Mouse (Mus musculus) myocyte (in vitro differentiated cells): ENCODE results near the gene Cdca8.

Experiments
- CEBPB ChIP-seq: IDR thresholded peaks from 2 replicates; pipeline ENCODE4 v1.6.1; 2011; ENCODE audit warnings: mild to moderate bottlenecking, moderate library complexity; ENCODE audit not compliant: poor library complexity, insufficient read depth, severe bottlenecking
- E2F4 ChIP-seq: IDR thresholded peaks from one replicate; pipeline ENCODE4 v1.6.1; 2011; ENCODE audit warnings: mild to moderate bottlenecking, control low read depth, moderate library complexity; ENCODE audit not compliant: insufficient read depth
- MAX ChIP-seq: IDR thresholded peaks from one replicate; pipeline ENCODE4 v1.6.1; 2011; ENCODE audit warnings: low read depth, mild to moderate bottlenecking, control low read depth
- POLR2A ChIP-seq: IDR thresholded peaks from one replicate; pipeline ENCODE4 v1.6.1; 2011; ENCODE audit warnings: low read depth, mild to moderate bottlenecking, control low read depth, moderate library complexity; ENCODE audit not compliant: insufficient read length
- SRF ChIP-seq: IDR thresholded peaks from one replicate; pipeline ENCODE4 v1.6.1; 2011; ENCODE audit warnings: low read depth; ENCODE audit not compliant: control insufficient read depth, insufficient read length
- TCF12 ChIP-seq: IDR thresholded peaks from one replicate; pipeline ENCODE4 v1.6.1; 2011; ENCODE audit warnings: mild to moderate bottlenecking, control low read depth; ENCODE audit not compliant: poor library complexity, insufficient read depth, severe bottlenecking
- TCF3 ChIP-seq: IDR thresholded peaks from one replicate; pipeline ENCODE4 v1.6.1; 2011; ENCODE audit warnings: low read depth, control low read depth; ENCODE audit not compliant: insufficient read length

GRCm38 (mm10) chr4:124988382-124988781 lies 49.3 kb upstream of the Cdca8 start:
- no peak for TF ChIP-seq E2F4
- TF ChIP-seq TCF12 = no peak
- TF ChIP-seq MAX = no peak
- TF ChIP-seq CEBPB = no peak
- TF ChIP-seq POLR2A = no peak
- TF ChIP-seq SRF = no peak
- TF ChIP-seq TCF3 = no peak
